Mouse (Mus musculus): Measurements from ENCODE around the gene Ltc4s. TPM values are rescaled to one million over a fixed set of nuclear protein-coding genes. Genes with fewer than 3 reads are reported as not detected.
A peak's percentile ranks its signal among the peaks of the same experiment; 100 is the strongest.

Gene Ltc4s
- polyA plus RNA-seq, 1 experiment from 2014 or later, result 5.1 TPM

GRCm38 (mm10) chr11:50227736-50228135 lies 10.7 kb downstream of the Ltc4s start:
- peaks cover under 1% of the 10 kb centered on the region; the same call in 1 of the 2 replicates for H3K36me3 ChIP-seq (ENCODE audit: control insufficient read depth, insufficient read depth, low read length)
- no peak overlapping the region for H3K4me3 ChIP-seq (ENCODE audit: low read length)
- 0 out of 2 replicates have a peak overlapping the region, but pooled peaks have one; percentile 21 for H3K9ac ChIP-seq (ENCODE audit: low read depth, low read length)
- H3K27ac ChIP-seq (ENCODE audit: low read length), result no peak overlapping the region
- H3K4me2 ChIP-seq (ENCODE audit: low read depth, low read length), result no peak overlapping the region
- WGBS, result 86% methylated on average over 4 of the region's 4 CpGs
- H3K27me3 ChIP-seq (replicated peaks; ENCODE audit: control insufficient read depth, insufficient read depth, low read length), result no peaks in the 10 kb centered on the region
- no peaks in the 10 kb centered on the region for H3K9me3 ChIP-seq (ENCODE audit: control insufficient read depth, low read length)
- H3K4me1 ChIP-seq (ENCODE audit: control insufficient read depth, insufficient read depth, low read length), result peaks cover 48% of the 10 kb centered on the region
- no peak for ATAC-seq

DNA sequence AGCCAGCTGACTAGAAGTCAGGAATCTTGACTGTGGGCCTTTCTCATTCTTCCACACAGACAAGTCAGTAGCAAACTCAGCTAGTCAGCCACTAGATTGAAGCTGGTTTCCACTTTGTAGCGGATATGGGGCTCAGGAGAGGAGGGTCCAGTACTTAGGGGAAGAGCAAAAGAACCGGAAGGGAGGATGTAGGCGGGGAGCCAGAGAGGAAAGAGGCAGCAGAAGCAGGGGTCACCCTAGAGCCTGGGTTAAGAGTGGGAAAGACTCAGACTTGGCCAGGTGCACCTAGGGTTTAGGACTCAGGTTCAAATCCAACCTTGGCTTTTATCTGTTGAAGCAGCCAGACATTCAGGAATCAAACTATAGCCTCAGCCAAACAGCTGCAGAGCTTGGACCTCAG lies 11.2 kb downstream of the Ltc4s start:
- WGBS, result 80% methylated on average over 3 of the region's 3 CpGs
- ATAC-seq, result no peak
- H3K4me1 ChIP-seq (ENCODE audit: control insufficient read depth, insufficient read depth, low read length), result peaks cover 48% of the 10 kb centered on the region
- no peaks in the 10 kb centered on the region for H3K9me3 ChIP-seq (ENCODE audit: control insufficient read depth, low read length)
- H3K36me3 ChIP-seq (ENCODE audit: control insufficient read depth, insufficient read depth, low read length), result no peaks in the 10 kb centered on the region; the same call in 1 of the 2 replicates
- no peaks in the 10 kb centered on the region for H3K27me3 ChIP-seq (replicated peaks; ENCODE audit: control insufficient read depth, insufficient read depth, low read length)
- H3K4me2 ChIP-seq (ENCODE audit: low read depth, low read length), result 0 out of 2 replicates have a peak overlapping the region, but pooled peaks have one; percentile 11
- H3K9ac ChIP-seq (ENCODE audit: low read depth, low read length), result 0 out of 2 replicates have a peak overlapping the region, but pooled peaks have one; percentile 21
- H3K4me3 ChIP-seq (ENCODE audit: low read length), result peak overlapping the region; percentile 97; the same call in 1 of the 2 replicates
- peak overlapping the region; percentile 19; the same call in 1 of the 2 replicates for H3K27ac ChIP-seq (ENCODE audit: low read length)

DNA sequence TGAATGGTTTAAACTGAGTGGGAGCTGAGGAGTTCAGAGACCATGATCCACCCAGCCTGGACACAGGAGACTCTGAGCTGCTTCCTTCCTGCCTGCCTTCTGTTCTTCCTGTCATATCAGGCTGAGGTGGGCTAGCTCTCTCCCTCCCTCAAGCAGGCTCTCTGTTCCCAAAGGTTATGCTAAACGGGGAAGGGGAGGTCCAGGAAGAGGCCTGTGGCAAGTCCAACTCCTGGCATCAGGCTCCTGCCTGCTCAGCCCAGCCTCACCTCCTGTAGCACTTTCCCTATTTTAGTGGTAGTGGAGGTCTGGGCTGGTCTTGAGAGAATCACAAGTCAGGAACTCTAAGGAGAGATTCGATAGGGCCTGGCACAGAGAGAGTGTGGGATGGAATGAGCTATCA lies 12.0 kb downstream of the Ltc4s start:
- Histone ChIP-seq H3K4me1 (ENCODE audit: control insufficient read depth, insufficient read depth, low read length) (peaks cover 48% of the 10 kb centered on the region), H3K27ac (ENCODE audit: low read length) (peak overlapping the region; percentile 19; the same call in 1 of the 2 replicates), H3K4me3 (ENCODE audit: low read length) (peak overlapping the region; percentile 97), H3K9ac (ENCODE audit: low read depth, low read length) (peak overlapping the region; percentile 97), H3K9me3 (ENCODE audit: control insufficient read depth, low read length) (no peaks in the 10 kb centered on the region), H3K36me3 (ENCODE audit: control insufficient read depth, insufficient read depth, low read length) (no peaks in the 10 kb centered on the region; the same call in 1 of the 2 replicates), H3K27me3 (replicated peaks; ENCODE audit: control insufficient read depth, insufficient read depth, low read length) (no peaks in the 10 kb centered on the region), H3K4me2 (ENCODE audit: low read depth, low read length) (peak overlapping the region; percentile 89)
- ATAC-seq, result no peak
- WGBS, result 32% methylated on average over 2 of the region's 2 CpGs

DNA sequence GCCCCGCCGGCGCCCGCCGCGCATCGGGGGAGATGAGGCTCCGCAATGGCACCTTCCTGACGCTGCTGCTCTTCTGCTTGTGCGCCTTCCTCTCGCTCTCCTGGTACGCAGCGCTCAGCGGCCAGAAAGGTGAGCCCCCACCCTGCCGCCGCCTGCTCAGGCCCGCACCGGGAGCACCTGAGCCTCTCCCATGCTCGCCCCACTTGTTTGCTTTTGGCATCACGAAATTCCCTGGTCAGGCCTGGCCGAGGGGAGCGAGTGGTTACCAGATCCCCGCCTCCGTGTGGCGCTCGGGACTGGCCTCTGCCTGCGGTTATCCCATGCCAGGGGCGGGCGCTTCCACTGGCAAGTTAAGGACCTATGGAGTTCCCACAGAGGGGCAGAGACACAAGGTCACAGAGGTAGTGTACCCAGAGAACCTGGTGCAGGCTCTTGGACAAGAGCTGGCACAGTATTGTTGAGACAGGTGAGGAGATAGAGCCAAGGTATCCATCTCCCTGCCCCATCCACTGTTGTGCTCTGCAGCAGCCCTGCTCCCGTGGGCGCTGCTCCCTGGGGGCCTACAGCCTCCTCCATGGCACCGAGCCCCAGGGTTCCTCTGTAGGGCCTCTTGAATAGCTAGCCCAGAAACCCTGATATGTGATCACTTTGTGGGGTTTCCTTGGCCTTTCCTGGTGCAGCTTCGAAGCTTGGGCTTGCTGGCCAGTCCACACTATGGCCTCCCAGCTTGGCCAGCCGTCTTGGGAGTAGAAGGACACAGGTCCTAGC lies 12.6 kb downstream of the Ltc4s start:
- Histone ChIP-seq H3K4me2 (ENCODE audit: low read depth, low read length) (peak overlapping the region; percentile 89), H3K36me3 (ENCODE audit: control insufficient read depth, insufficient read depth, low read length) (no peaks in the 10 kb centered on the region; the same call in 1 of the 2 replicates), H3K4me3 (ENCODE audit: low read length) (peak overlapping the region; percentile 97), H3K9ac (ENCODE audit: low read depth, low read length) (peak overlapping the region; percentile 97), H3K27ac (ENCODE audit: low read length) (peak overlapping the region; percentile 91), H3K4me1 (ENCODE audit: control insufficient read depth, insufficient read depth, low read length) (peaks cover 46% of the 10 kb centered on the region), H3K9me3 (ENCODE audit: control insufficient read depth, low read length) (no peaks in the 10 kb centered on the region), H3K27me3 (replicated peaks; ENCODE audit: control insufficient read depth, insufficient read depth, low read length) (no peaks in the 10 kb centered on the region)
- 3% methylated on average over 32 of the region's 34 CpGs for WGBS
- ATAC-seq, result peak; percentile 21

- Histone ChIP-seq H3K36me3 (ENCODE audit: control insufficient read depth, insufficient read depth, low read length) (no peaks in the 10 kb centered on the region), H3K9ac (ENCODE audit: low read depth, low read length) (peak overlapping the region; percentile 97), H3K4me3 (ENCODE audit: low read length) (peak overlapping the region; percentile 97), H3K27ac (ENCODE audit: low read length) (peak overlapping the region; percentile 91), H3K4me2 (ENCODE audit: low read depth, low read length) (peak overlapping the region; percentile 89), H3K27me3 (replicated peaks; ENCODE audit: control insufficient read depth, insufficient read depth, low read length) (no peaks in the 10 kb centered on the region), H3K4me1 (ENCODE audit: control insufficient read depth, insufficient read depth, low read length) (peaks cover 38% of the 10 kb centered on the region), H3K9me3 (ENCODE audit: control insufficient read depth, low read length) (no peaks in the 10 kb centered on the region)
- WGBS, result under 1% methylated on average over 70 of the region's 70 CpGs
- peak; percentile 88 for ATAC-seq
Measured at GRCm38 (mm10) chr11:50224671-50225530, 13.5 kb downstream of the Ltc4s start.

DNA sequence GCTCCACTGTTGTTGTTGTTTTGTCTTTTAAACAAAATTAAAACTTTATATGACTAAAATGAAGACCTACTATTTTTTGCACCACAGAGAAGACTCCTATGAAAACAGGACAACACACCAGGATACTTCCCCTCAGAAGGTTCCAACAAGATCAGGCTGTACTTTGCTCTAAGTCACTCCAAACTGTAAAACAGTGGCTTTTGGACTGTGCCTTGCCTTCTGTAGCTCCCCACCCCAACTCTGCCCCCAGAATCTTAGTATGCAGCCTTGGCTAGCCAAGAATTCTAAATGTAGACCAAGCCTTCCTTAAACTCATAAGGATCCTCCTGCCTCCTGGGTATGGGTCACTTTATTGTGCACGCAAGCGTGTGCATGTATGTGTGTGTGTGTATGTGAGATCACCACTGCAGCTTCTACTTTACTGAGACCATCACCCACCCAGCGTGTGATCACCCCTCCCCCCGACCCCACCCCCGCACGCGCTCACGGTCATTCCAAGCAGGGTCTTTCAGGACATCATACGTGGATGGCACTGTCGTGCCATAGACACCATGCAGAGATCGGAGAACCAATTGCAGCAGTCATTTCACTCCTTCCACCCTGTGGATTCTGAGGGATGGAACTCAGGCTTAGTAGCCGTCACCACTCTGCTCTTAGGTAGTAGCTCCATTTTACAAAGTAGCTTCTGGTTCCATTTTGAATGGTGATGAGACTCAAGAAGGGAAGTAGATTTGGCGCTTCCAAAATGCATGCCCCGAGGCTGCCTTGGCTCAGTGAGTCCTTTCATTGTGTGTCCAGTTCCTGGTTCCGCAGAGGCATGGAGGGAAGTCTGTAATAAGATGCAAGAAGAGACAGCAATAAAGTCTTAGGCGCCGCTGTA lies 14.4 kb downstream of the Ltc4s start:
- Histone ChIP-seq H3K36me3 (ENCODE audit: control insufficient read depth, insufficient read depth, low read length) (no peaks in the 10 kb centered on the region), H3K9ac (ENCODE audit: low read depth, low read length) (peak overlapping the region; percentile 97), H3K4me2 (ENCODE audit: low read depth, low read length) (peak overlapping the region; percentile 89), H3K27ac (ENCODE audit: low read length) (peak overlapping the region; percentile 91), H3K9me3 (ENCODE audit: control insufficient read depth, low read length) (no peaks in the 10 kb centered on the region), H3K4me1 (ENCODE audit: control insufficient read depth, insufficient read depth, low read length) (peaks cover 31% of the 10 kb centered on the region), H3K27me3 (replicated peaks; ENCODE audit: control insufficient read depth, insufficient read depth, low read length) (no peaks in the 10 kb centered on the region), H3K4me3 (ENCODE audit: low read length) (peak overlapping the region; percentile 97)
- ATAC-seq, result peak; percentile 9
- 6% methylated on average over 17 of the region's 17 CpGs for WGBS

GRCm38 (mm10) chr11:50222559-50223276 lies 15.7 kb downstream of the Ltc4s start:
- no peaks in the 10 kb centered on the region for H3K27me3 ChIP-seq (replicated peaks; ENCODE audit: control insufficient read depth, insufficient read depth, low read length)
- H3K27ac ChIP-seq (ENCODE audit: low read length), result no peak overlapping the region
- no peak for ATAC-seq
- H3K9me3 ChIP-seq (ENCODE audit: control insufficient read depth, low read length), result no peaks in the 10 kb centered on the region
- peaks cover 26% of the 10 kb centered on the region for H3K4me1 ChIP-seq (ENCODE audit: control insufficient read depth, insufficient read depth, low read length)
- no peak overlapping the region; the same call in 1 of the 2 replicates for H3K9ac ChIP-seq (ENCODE audit: low read depth, low read length)
- 54% methylated on average over 7 of the region's 7 CpGs for WGBS
- no peaks in the 10 kb centered on the region for H3K36me3 ChIP-seq (ENCODE audit: control insufficient read depth, insufficient read depth, low read length)
- H3K4me2 ChIP-seq (ENCODE audit: low read depth, low read length), result peak overlapping the region; percentile 89
- peak overlapping the region; percentile 97; the same call in 1 of the 2 replicates for H3K4me3 ChIP-seq (ENCODE audit: low read length)

- H3K27me3 ChIP-seq (replicated peaks; ENCODE audit: control insufficient read depth, insufficient read depth, low read length), result no peaks in the 10 kb centered on the region
- WGBS, result 42% methylated on average over 2 of the region's 2 CpGs
- ATAC-seq, result no peak
Measured at GRCm38 (mm10) chr11:50219833-50220232, 18.6 kb downstream of the Ltc4s start.

More at GRCm38 (mm10) chr11:50219833-50220232, 18.6 kb downstream of the Ltc4s start:
- H3K4me2 ChIP-seq (ENCODE audit: low read depth, low read length), result no peak overlapping the region
- no peak overlapping the region for H3K9ac ChIP-seq (ENCODE audit: low read depth, low read length)
- no peak overlapping the region for H3K4me3 ChIP-seq (ENCODE audit: low read length)
- no peak overlapping the region for H3K27ac ChIP-seq (ENCODE audit: low read length)
- H3K36me3 ChIP-seq (ENCODE audit: control insufficient read depth, insufficient read depth, low read length), result no peaks in the 10 kb centered on the region
- H3K4me1 ChIP-seq (ENCODE audit: control insufficient read depth, insufficient read depth, low read length), result peaks cover 23% of the 10 kb centered on the region
- H3K9me3 ChIP-seq (ENCODE audit: control insufficient read depth, low read length), result no peaks in the 10 kb centered on the region
